Comparison of ENCODE assay signal across 8 mouse cellular contexts in genomic region chr5:121848035-121848519, GRCm38 (mm10). TPM values are rescaled to one million over a fixed set of nuclear protein-coding genes. Genes with fewer than 3 reads are reported as not detected.
DNase-seq lines count a peak whose midpoint lies in the region; ATAC-seq lines count a peak whose summit lies in the region.

No protein-coding gene starts in this region.

- 0 out of 2 replicates have a peak, but pooled peaks have one; percentile 28 for ATAC-seq in cerebellum, adult (ENCODE audit: insufficient number of reproducible peaks, low FRiP score, low TSS enrichment)
- no peak for ATAC-seq in embryonic facial prominence, embryonic 12.5 days (ENCODE audit: insufficient number of reproducible peaks, insufficient read depth, low FRiP score, low TSS enrichment)
- 0 out of 2 replicates have a peak, but pooled peaks have one; percentile 26 for ATAC-seq in limb, embryonic 12.5 days (ENCODE audit: insufficient number of reproducible peaks, insufficient read depth, low FRiP score, low TSS enrichment, low read depth)
- ATAC-seq in midbrain, embryonic 11.5 days (ENCODE audit: low FRiP score): peak; percentile 31; the same call in 1 of the 2 replicates

- DNase-seq in cerebellum, postnatal 4 days (ENCODE audit: low spot score in 2 of 2): no peak
- DNase-seq in R1 (ENCODE audit: low read depth, low spot score): peak; percentile 90
- DNase-seq in heart, postnatal 4 days: peak; percentile 68
- DNase-seq in midbrain, embryonic 11.5 days (ENCODE audit: low spot score, missing footprints): peak; percentile 96
- DNase-seq in thymus, postnatal 36 days: peak; percentile 43 to 48

- H3K27ac ChIP-seq in embryonic facial prominence, embryonic 12.5 days: peak overlapping the region; percentile 84
- H3K27ac ChIP-seq in limb, embryonic 12.5 days: peak overlapping the region; percentile 83
- peak overlapping the region; percentile 41; the same call in 1 of the 2 replicates for H3K27ac ChIP-seq in midbrain, embryonic 11.5 days (ENCODE audit: low read depth, low read length)

- H3K4me3 ChIP-seq in embryonic facial prominence, embryonic 12.5 days: peak overlapping the region; percentile 83
- H3K4me3 ChIP-seq in limb, embryonic 12.5 days (replicated peaks): peak overlapping the region; percentile 83
- peak overlapping the region; percentile 84 for H3K4me3 ChIP-seq in midbrain, embryonic 11.5 days (ENCODE audit: low read depth, low read length)

- H3K4me1 ChIP-seq in embryonic facial prominence, embryonic 12.5 days: peaks cover 16% of the 10 kb centered on the region
- peaks cover 23% of the 10 kb centered on the region for H3K4me1 ChIP-seq in limb, embryonic 12.5 days (replicated peaks)
- H3K4me1 ChIP-seq in midbrain, embryonic 11.5 days (ENCODE audit: control insufficient read depth, insufficient read depth, low read length): peaks cover 17% of the 10 kb centered on the region

- WGBS in embryonic facial prominence, embryonic 12.5 days: under 1% methylated on average over 17 of the region's 17 CpGs
- under 1% methylated on average over 17 of the region's 17 CpGs for WGBS in limb, embryonic 12.5 days
- WGBS in midbrain, embryonic 11.5 days: under 1% methylated on average over 17 of the region's 17 CpGs

- peak overlapping the region; percentile 71 for H3K4me2 ChIP-seq in embryonic facial prominence, embryonic 12.5 days (replicated peaks)
- peak overlapping the region; percentile 72 for H3K4me2 ChIP-seq in limb, embryonic 12.5 days
- peak overlapping the region; percentile 69 for H3K4me2 ChIP-seq in midbrain, embryonic 11.5 days

- peaks cover 23% of the 10 kb centered on the region for H3K27me3 ChIP-seq in embryonic facial prominence, embryonic 12.5 days
- H3K27me3 ChIP-seq in limb, embryonic 12.5 days: peaks cover 28% of the 10 kb centered on the region
- H3K27me3 ChIP-seq in midbrain, embryonic 11.5 days (ENCODE audit: control insufficient read depth, insufficient read depth, low read length): peaks cover 13% of the 10 kb centered on the region

- H3K36me3 ChIP-seq in embryonic facial prominence, embryonic 12.5 days: peaks cover 25% of the 10 kb centered on the region
- peaks cover 21% of the 10 kb centered on the region for H3K36me3 ChIP-seq in limb, embryonic 12.5 days
- peaks cover 5% of the 10 kb centered on the region; the same call in 1 of the 2 replicates for H3K36me3 ChIP-seq in midbrain, embryonic 11.5 days (ENCODE audit: control insufficient read depth, insufficient read depth, low read length)

- H3K9ac ChIP-seq in embryonic facial prominence, embryonic 12.5 days: peak overlapping the region; percentile 50
- peak overlapping the region; percentile 88 for H3K9ac ChIP-seq in limb, embryonic 12.5 days (replicated peaks)
- peak overlapping the region; percentile 93 for H3K9ac ChIP-seq in midbrain, embryonic 11.5 days (ENCODE audit: low read length)

- H3K9me3 ChIP-seq in embryonic facial prominence, embryonic 12.5 days: no peaks in the 10 kb centered on the region
- H3K9me3 ChIP-seq in limb, embryonic 12.5 days: no peaks in the 10 kb centered on the region
- H3K9me3 ChIP-seq in midbrain, embryonic 11.5 days (ENCODE audit: control insufficient read depth, low read length): no peaks in the 10 kb centered on the region

RNA-seq across cellular contexts. Expression of gene Pheta1, which starts 0.7 kb away (rescaled TPM):
- 47.3 and 48.1 TPM in 2 replicates for polyA plus RNA-seq in embryonic facial prominence, embryonic 12.5 days (2016; fragmentation: Nextera tagmentation; extraction: Ambion mirVana)
- total RNA-seq in heart, postnatal 4 days (2021): 10 to 100 TPM in 1 of 2 experiments, 1 to 10 TPM in 1; 9.3 to 10.9 TPM
- 52.8 and 54.6 TPM in 2 replicates for polyA plus RNA-seq in limb, embryonic 12.5 days (2016; fragmentation: Nextera tagmentation; extraction: Ambion mirVana)
- 25.9 and 27.9 TPM in 2 replicates for polyA plus RNA-seq in midbrain, embryonic 11.5 days (2014; fragmentation: Nextera tagmentation; extraction: Ambion mirVana)

RNA-seq across cellular contexts. Expression of gene Sh2b3, which starts 10.6 kb away (rescaled TPM):
- polyA plus RNA-seq in embryonic facial prominence, embryonic 12.5 days (2016; fragmentation: Nextera tagmentation; extraction: Ambion mirVana): 13.1 and 14.4 TPM in 2 replicates
- 10 to 100 TPM; 36.7 to 39.2 TPM for total RNA-seq in heart, postnatal 4 days (2021)
- polyA plus RNA-seq in limb, embryonic 12.5 days (2016; fragmentation: Nextera tagmentation; extraction: Ambion mirVana): 12.7 and 13.1 TPM in 2 replicates
- polyA plus RNA-seq in midbrain, embryonic 11.5 days (2014; fragmentation: Nextera tagmentation; extraction: Ambion mirVana): 5.8 and 9.4 TPM in 2 replicates

Comparison
In these comparisons a context has a peak if more than half of its experiments do, and no peak if none do; other contexts are left out.
1. DNase-seq: peak in R1 (single experiment), heart, postnatal 4 days (single experiment), midbrain, embryonic 11.5 days (single experiment) and thymus, postnatal 36 days (2 of 2); none in cerebellum, postnatal 4 days (0 of 2).
2. Peak in every context shown above with its lines, with median percentiles within 50 percentile points of each other: H3K27ac ChIP-seq, H3K4me2 ChIP-seq, H3K4me3 ChIP-seq and H3K9ac ChIP-seq.